Mouse (Mus musculus): ENCODE data around the gene Kif23.

The Kif23 gene

GRCm38 (mm10) chr9:61906912-61907311 lies 39.7 kb downstream of the Kif23 start:
- peak; percentile 72 for DNase-seq (ENCODE audit: low read depth)

- DNase-seq (ENCODE audit: low read depth): no peak
These were observed 41.0 kb downstream of the Kif23 start for GRCm38 (mm10) chr9:61905576-61905975.

- no peak for DNase-seq (ENCODE audit: low read depth)
These were observed 42.4 kb downstream of the Kif23 start for GRCm38 (mm10) chr9:61904201-61904600.

- no peak for DNase-seq (ENCODE audit: low read depth)
These were observed 44.1 kb downstream of the Kif23 start for GRCm38 (mm10) chr9:61902445-61902844.

- DNase-seq (ENCODE audit: low read depth): no peak
These were observed 45.0 kb downstream of the Kif23 start for GRCm38 (mm10) chr9:61901574-61901973.

GRCm38 (mm10) chr9:61899804-61900203 lies 46.8 kb downstream of the Kif23 start:
- peak; percentile 83 for DNase-seq (ENCODE audit: low read depth)

GRCm38 (mm10) chr9:61898401-61898800 lies 48.2 kb downstream of the Kif23 start:
- DNase-seq (ENCODE audit: low read depth): peak; percentile 84

- no peak for DNase-seq (ENCODE audit: low read depth)
These were observed 51.6 kb downstream of the Kif23 start for GRCm38 (mm10) chr9:61895014-61895413.

GRCm38 (mm10) chr9:61889855-61890254 lies 56.7 kb downstream of the Kif23 start:
- no peak for DNase-seq (ENCODE audit: low read depth)

GRCm38 (mm10) chr9:61887661-61888379 lies 58.8 kb downstream of the Kif23 start:
- no peak for DNase-seq (ENCODE audit: low read depth)

- no peak for DNase-seq (ENCODE audit: low read depth)
These were observed 60.6 kb downstream of the Kif23 start for GRCm38 (mm10) chr9:61885964-61886363.

GRCm38 (mm10) chr9:61884936-61885335 lies 61.6 kb downstream of the Kif23 start:
- no peak for DNase-seq (ENCODE audit: low read depth)

GRCm38 (mm10) chr9:61884375-61884774 lies 62.2 kb downstream of the Kif23 start:
- no peak for DNase-seq (ENCODE audit: low read depth)

GRCm38 (mm10) chr9:61882179-61882578 lies 64.4 kb downstream of the Kif23 start:
- no peak for DNase-seq (ENCODE audit: low read depth)

- peak; percentile 72 for DNase-seq (ENCODE audit: low read depth)
These were observed 67.7 kb downstream of the Kif23 start for GRCm38 (mm10) chr9:61878889-61879288.

GRCm38 (mm10) chr9:61877373-61878112 lies 69.0 kb downstream of the Kif23 start:
- DNase-seq (ENCODE audit: low read depth): no peak

- DNase-seq (ENCODE audit: low read depth): no peak
These were observed 73.2 kb downstream of the Kif23 start for GRCm38 (mm10) chr9:61873325-61873724.

GRCm38 (mm10) chr9:61872246-61872941 lies 74.2 kb downstream of the Kif23 start:
- no peak for DNase-seq (ENCODE audit: low read depth)

- DNase-seq (ENCODE audit: low read depth): no peak
These were observed 74.7 kb downstream of the Kif23 start for GRCm38 (mm10) chr9:61871839-61872238.

GRCm38 (mm10) chr9:61867659-61868058 lies 78.9 kb downstream of the Kif23 start:
- no peak for DNase-seq (ENCODE audit: low read depth)

Data from naive thymus-derived CD4-positive, alpha-beta T cell, adult 2 months (primary cell).